Mouse (Mus musculus) hindbrain, embryonic 14.5 days (tissue): ENCODE data around the gene Akap8l. TPM values are rescaled to one million over a fixed set of nuclear protein-coding genes. Genes with fewer than 3 reads are reported as not detected.

Source experiments
- ATAC-seq: fragments of 200-750 bp; cut with Nextera tagmentation; 2 replicates; pipeline ENCODE4 v1.8.0; 2017; ENCODE audit warnings: moderate number of reproducible peaks, mild to moderate bottlenecking, moderate TSS enrichment, moderate library complexity; ENCODE audit not compliant: low FRiP score
- DNase-seq: peaks from one replicate; pipeline ENCODE4 v3.0.0-alpha.2; 2015; ENCODE audit warnings: low spot score
- H3K27ac ChIP-seq: fragments of 300-500 bp; sonication (generic); 2 replicates; pipeline ENCODE4 v1.5.1; 2014; ENCODE audit warnings: mild to moderate bottlenecking, moderate library complexity
- H3K27me3 ChIP-seq: fragments of 300-500 bp; sonication (generic); 2 replicates; pipeline ENCODE4 v1.6.1; 2014; ENCODE audit warnings: mild to moderate bottlenecking, low read length, mixed read lengths; ENCODE audit not compliant: control insufficient read depth, insufficient read depth
- H3K36me3 ChIP-seq: fragments of 300-500 bp; sonication (generic); replicated peaks from 2 replicates; pipeline ENCODE4 v1.6.1; 2014; ENCODE audit not compliant: control insufficient read depth, insufficient read depth
- H3K4me1 ChIP-seq: fragments of 300-500 bp; sonication (generic); replicated peaks from 2 replicates; pipeline ENCODE4 v1.6.1; 2014; ENCODE audit warnings: antibody characterized with exemption, low read length, mixed read lengths; ENCODE audit not compliant: control insufficient read depth, insufficient read depth
- H3K4me2 ChIP-seq: fragments of 300-500 bp; sonication (generic); replicated peaks from 2 replicates; pipeline ENCODE4 v1.6.1; 2014; ENCODE audit warnings: mild to moderate bottlenecking, moderate library complexity
- H3K4me3 ChIP-seq: fragments of 300-500 bp; sonication (generic); replicated peaks from 2 replicates; pipeline ENCODE4 v1.5.1; 2014; ENCODE audit warnings: mild to moderate bottlenecking, low read length
- H3K9ac ChIP-seq: fragments of 300-500 bp; sonication (generic); 2 replicates; pipeline ENCODE4 v1.6.1; 2014
- H3K9me3 ChIP-seq: fragments of 300-500 bp; sonication (generic); 2 replicates; pipeline ENCODE4 v1.6.1; 2016; ENCODE audit warnings: low read length; ENCODE audit not compliant: control insufficient read depth
- WGBS: fragments of 180-500 bp; shearing (Covaris S2); extraction: QIAGEN DNeasy Blood & Tissue Kit; methylation state at CpG from one replicate; pipeline ENCODE4 v1.1.7; 2014; 5-methylcytosine and 5-hydroxymethylcytosine counted together
- polyA plus RNA-seq: library from polyadenylated mRNA; unstranded; fragments of >200 nt; fragmentation: Nextera tagmentation; extraction: Ambion mirVana; gene quantifications from 2 replicates; pipeline ENCODE4 v1.2.1, GENCODE M21; 2014

Gene Akap8l
- polyA plus RNA-seq, 1 experiment from 2014 or later, result 121 TPM

DNA sequence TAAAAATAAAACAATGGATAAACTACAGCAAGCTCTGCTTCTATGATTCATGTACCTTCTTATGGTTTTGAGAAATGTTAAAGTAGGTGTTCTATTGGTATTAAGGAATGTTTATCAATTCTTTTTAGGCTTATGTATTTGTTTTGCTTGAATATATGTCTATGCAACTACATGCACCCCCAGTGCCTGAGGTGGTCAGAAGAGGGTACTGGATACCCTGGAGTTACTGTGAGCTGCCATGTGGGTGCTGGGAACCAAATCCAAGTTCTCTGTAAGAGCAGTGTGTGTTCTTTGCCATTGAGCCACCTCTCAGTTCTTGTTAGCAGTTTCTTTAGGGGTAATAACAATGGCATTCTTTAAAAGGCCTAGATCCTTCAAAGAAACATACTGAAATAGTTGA lies 1.3 kb upstream of the Akap8l start:
- no peak overlapping the region for H3K4me2 ChIP-seq
- no peak overlapping the region for H3K27ac ChIP-seq
- DNase-seq (no peak), ATAC-seq (no peak)
- H3K36me3 ChIP-seq, result peaks cover 32% of the 10 kb centered on the region
- no peaks in the 10 kb centered on the region for H3K9me3 ChIP-seq
- no peak overlapping the region for H3K4me3 ChIP-seq
- H3K4me1 ChIP-seq, result peaks cover 16% of the 10 kb centered on the region
- no peaks in the 10 kb centered on the region for H3K27me3 ChIP-seq
- no peak overlapping the region for H3K9ac ChIP-seq

DNA sequence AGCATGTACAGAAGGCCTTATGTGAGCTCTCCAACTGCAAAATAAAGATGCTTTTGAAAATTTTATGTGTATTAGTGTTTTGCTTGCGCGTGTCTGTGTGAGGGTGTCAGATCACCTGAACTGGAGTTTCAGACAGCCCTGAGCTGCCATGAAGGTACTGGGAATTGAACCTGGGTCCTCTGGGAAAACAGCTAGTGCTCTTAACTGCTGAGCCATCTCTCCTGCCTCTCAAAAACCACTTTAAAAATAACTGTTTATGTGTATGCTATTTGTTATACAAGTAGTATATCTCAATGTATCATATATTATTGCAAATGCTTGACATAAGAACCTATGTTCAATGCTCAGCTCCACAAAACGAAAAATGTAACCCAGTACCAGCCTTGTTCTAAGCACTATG lies 862 bp upstream of the Akap8l start:
- Histone ChIP-seq H3K4me1 (peaks cover 16% of the 10 kb centered on the region), H3K9ac (peak overlapping the region; percentile 43; the same call in 1 of the 2 replicates), H3K9me3 (no peaks in the 10 kb centered on the region), H3K4me2 (peak overlapping the region; percentile 58), H3K36me3 (peaks cover 27% of the 10 kb centered on the region), H3K27me3 (no peaks in the 10 kb centered on the region), H3K4me3 (peak overlapping the region; percentile 68), H3K27ac (no peak overlapping the region)
- no peak for ATAC-seq
- DNase-seq, result no peak
- WGBS, result 73% methylated on average over 3 of the region's 3 CpGs

DNA sequence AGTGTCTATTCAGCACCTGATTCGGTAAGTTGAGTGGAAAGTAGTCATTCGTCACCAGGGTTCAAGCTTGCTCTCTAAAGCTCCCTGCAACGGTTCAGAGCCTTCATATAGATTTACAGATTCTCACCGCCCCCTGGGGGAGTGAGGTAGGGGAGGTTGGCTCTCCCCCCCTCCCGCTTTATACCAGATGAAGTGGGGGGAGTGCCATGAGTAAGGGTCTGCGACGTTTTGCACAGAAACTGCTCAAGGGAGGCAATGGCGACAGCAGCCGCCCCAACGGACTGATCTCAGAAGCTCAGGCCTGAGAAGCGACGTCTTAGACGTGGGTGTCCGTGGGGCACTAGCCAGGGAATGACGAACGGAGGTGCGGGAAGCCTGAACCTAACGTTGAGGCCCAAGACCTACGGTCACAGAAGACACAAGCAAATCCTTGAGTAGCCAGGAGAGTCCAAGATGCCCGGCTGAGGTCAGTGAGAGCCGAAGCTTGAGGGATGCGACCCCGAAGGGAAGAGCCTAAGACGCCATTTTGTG lies 491 bp downstream of the Akap8l start:
- H3K9ac ChIP-seq, result peak overlapping the region; percentile 80
- DNase-seq, result no peak
- ATAC-seq, result peak; percentile 7; the same call in 1 of the 2 replicates
- H3K9me3 ChIP-seq, result no peaks in the 10 kb centered on the region
- H3K4me2 ChIP-seq, result peak overlapping the region; percentile 81
- peak overlapping the region; percentile 68 for H3K4me3 ChIP-seq
- H3K4me1 ChIP-seq, result peaks cover 16% of the 10 kb centered on the region
- peaks cover 14% of the 10 kb centered on the region for H3K36me3 ChIP-seq
- 0% methylated on average over 24 of the region's 24 CpGs for WGBS
- H3K27me3 ChIP-seq, result no peaks in the 10 kb centered on the region
- peak overlapping the region; percentile 81 for H3K27ac ChIP-seq

DNA sequence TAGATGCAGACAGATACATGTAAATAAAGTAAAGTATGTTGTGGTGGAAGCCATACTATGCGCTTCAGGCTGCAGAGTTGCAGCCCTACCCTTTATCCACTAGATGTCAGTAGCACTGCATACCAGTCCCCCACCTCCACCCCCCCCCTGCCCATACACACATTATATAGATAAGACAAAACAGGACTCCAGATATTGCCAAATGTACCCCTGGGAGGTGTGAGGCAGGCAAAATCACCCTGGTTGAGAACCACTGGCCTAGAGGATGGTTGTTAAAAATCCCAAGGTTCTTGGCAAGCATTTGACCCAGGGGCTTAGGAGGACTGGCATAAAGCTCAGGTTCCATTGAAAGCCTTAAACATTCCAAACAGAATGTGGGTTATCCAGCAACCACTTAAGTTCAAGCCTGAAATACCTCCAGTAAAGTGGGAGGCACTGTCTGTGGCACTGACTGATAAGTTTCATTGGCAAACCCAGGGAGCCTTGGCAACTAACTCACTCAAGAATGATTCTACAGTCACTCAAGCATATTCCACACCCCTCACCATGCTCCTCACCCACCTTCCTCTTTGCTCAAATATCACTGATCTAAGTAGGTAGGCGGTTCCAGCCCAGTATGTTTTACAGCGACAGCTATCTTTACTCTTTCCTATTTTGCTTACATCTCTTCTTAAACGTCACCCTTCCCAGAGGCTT lies 1.2 kb downstream of the Akap8l start:
- Histone ChIP-seq H3K4me1 (peaks cover 16% of the 10 kb centered on the region), H3K4me3 (peak overlapping the region; percentile 68), H3K9ac (peak overlapping the region; percentile 80), H3K36me3 (peaks cover 14% of the 10 kb centered on the region), H3K4me2 (peak overlapping the region; percentile 81), H3K27me3 (no peaks in the 10 kb centered on the region), H3K27ac (peak overlapping the region; percentile 81), H3K9me3 (no peaks in the 10 kb centered on the region)
- ATAC-seq, result no peak
- WGBS, result 21% methylated on average over 4 of the region's 4 CpGs
- peak; percentile 60 for DNase-seq

DNA sequence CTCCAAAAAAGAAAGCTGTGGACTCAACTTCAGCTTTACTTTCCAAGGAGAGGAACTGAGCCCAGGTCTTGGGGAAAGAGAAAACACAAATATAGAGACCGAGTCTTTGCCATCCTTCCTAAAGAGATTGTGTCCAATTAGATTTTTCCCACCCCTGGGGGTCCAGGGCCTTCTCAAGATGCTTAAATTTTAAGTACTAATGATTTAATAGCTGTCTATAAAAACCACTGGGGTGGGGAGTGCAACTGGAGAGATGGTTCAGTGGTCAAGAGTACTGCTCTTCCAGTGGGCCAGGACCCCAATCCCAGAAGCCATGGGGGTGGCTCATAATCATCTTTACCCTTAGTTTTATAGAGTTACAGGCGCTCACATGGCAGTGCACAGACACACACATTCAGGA lies 2.0 kb downstream of the Akap8l start:
- Histone ChIP-seq H3K4me1 (peaks cover 16% of the 10 kb centered on the region), H3K9me3 (no peaks in the 10 kb centered on the region), H3K4me2 (peak overlapping the region; percentile 81), H3K27me3 (no peaks in the 10 kb centered on the region), H3K36me3 (peaks cover 15% of the 10 kb centered on the region), H3K9ac (peak overlapping the region; percentile 80; the same call in 1 of the 2 replicates), H3K4me3 (no peak overlapping the region), H3K27ac (no peak overlapping the region)
- 98% methylated on average over 2 of the region's 2 CpGs for WGBS
- no peak for DNase-seq
- ATAC-seq, result no peak

DNA sequence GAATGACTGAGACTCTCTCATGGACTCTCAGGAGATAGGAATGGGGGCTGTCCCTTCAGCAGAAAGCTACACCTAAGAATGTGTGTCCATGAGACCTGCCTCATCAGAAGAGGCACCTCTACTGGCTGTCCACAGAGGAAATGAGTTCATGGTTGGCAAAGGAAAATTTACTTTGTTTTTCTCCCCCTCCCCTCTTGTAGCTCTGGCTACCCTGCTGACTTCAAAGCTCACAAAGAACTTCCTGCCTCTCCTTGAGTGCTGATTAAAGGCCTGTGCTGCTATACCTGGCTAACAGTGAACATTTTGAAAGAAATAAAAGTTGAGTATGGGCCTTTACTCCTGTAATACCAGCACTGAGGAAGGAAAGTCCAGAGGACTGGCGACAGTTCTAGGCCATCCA lies 9.3 kb downstream of the Akap8l start:
- no peak overlapping the region for H3K27ac ChIP-seq
- no peak overlapping the region for H3K4me3 ChIP-seq
- no peak overlapping the region for H3K9ac ChIP-seq
- WGBS, result 96% methylated on average over 1 of the region's 1 CpGs
- no peak for ATAC-seq
- no peaks in the 10 kb centered on the region for H3K27me3 ChIP-seq
- no peak overlapping the region for H3K4me2 ChIP-seq
- no peaks in the 10 kb centered on the region for H3K4me1 ChIP-seq
- no peak for DNase-seq
- H3K36me3 ChIP-seq, result peaks cover 56% of the 10 kb centered on the region
- H3K9me3 ChIP-seq, result no peaks in the 10 kb centered on the region

DNA sequence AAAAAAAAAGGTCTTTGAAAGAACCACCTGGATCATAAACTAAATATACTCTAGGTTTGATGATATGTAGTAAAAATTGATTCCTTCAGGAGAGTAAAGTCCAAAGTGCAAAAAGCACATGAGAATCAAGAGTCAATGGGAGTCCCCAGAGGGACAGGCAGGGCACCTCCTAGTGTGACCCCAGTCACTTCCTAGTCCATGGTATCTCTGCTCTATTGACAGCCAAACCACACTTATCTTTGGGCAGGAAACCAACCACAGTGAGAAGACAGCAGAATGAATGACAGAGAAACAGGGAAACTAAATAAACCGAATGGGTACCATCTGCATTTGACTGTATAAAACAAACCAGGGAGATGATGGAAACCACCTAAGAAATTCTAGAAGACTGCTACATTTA lies 10.3 kb downstream of the Akap8l start:
- DNase-seq (no peak), ATAC-seq (no peak)
- Histone ChIP-seq H3K9me3 (no peaks in the 10 kb centered on the region), H3K4me3 (no peak overlapping the region), H3K4me1 (no peaks in the 10 kb centered on the region), H3K9ac (no peak overlapping the region), H3K27me3 (no peaks in the 10 kb centered on the region), H3K27ac (no peak overlapping the region), H3K36me3 (peaks cover 66% of the 10 kb centered on the region), H3K4me2 (no peak overlapping the region)
- WGBS, result 89% methylated on average over 1 of the region's 1 CpGs

DNA sequence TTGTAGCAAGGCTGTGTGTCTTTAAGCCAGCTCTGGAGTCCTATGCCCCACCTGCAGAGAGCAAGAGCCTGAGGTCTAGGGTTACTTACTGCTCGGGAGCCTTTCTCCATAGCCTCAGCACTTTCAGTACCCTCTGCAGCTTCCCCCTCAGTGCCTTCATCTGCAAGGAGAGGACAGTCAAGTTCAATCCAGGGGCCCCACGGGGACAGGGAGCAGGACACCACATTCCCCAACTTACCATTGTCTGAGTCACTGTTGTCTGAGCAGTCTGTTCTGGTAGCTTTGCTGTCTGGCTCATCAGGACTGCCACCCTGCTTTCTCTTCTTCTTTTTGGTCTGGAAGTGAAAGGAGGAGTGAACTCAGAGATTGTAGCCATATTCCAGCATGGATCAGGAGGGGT lies 14.5 kb downstream of the Akap8l start:
- ATAC-seq, result no peak
- peaks cover 86% of the 10 kb centered on the region for H3K36me3 ChIP-seq
- 91% methylated on average over 2 of the region's 2 CpGs for WGBS

DNA sequence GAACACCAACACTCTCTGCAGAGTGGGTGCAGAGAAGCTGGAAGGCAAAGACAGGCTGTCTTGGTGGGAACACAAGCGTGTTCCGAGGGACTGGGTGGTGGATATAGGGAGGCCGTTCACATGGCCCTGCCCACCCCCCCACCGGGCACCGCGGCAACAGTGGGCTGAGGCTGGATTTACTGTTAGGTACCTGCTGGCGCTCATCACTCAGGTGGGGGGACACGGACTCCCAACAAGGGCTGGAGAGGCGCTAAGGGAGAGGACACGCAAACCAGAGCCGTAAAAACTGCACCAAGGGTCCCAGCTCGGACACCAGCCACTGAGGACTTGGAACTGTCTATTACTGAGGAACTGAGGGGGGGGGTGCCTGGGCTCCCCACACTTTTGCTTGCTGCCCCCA lies 15.5 kb downstream of the Akap8l start:
- Histone ChIP-seq H3K9ac (no peak overlapping the region), H3K27ac (no peak overlapping the region), H3K4me1 (no peaks in the 10 kb centered on the region), H3K9me3 (no peaks in the 10 kb centered on the region), H3K27me3 (no peaks in the 10 kb centered on the region), H3K4me3 (no peak overlapping the region), H3K36me3 (peaks cover 95% of the 10 kb centered on the region), H3K4me2 (no peak overlapping the region)
- DNase-seq (no peak), ATAC-seq (no peak)
- WGBS, result 93% methylated on average over 12 of the region's 12 CpGs

More for the DNA sequence above, 14.5 kb downstream of the Akap8l start:
- no peak for DNase-seq
- Histone ChIP-seq H3K4me3 (no peak overlapping the region), H3K4me2 (no peak overlapping the region), H3K27ac (no peak overlapping the region), H3K4me1 (no peaks in the 10 kb centered on the region), H3K9ac (no peak overlapping the region), H3K27me3 (no peaks in the 10 kb centered on the region), H3K9me3 (no peaks in the 10 kb centered on the region)
